Mouse (Mus musculus) urinary bladder, adult 18-20 months (tissue): ENCODE measurements around the gene Sit1.
"Not testable (repeated sequence)": the region's sequence is repeated elsewhere in the genome, so short reads cannot be mapped to it uniquely, and the experiment has no call there.

Source experiments
- DNase-seq, 2 experiments: peaks; one replicate each; pipeline ENCODE4 v3.0.0; 2022; ENCODE audit warnings: low spot score in 2 of 2, mixed read lengths in 2 of 2

Gene Sit1

DNA sequence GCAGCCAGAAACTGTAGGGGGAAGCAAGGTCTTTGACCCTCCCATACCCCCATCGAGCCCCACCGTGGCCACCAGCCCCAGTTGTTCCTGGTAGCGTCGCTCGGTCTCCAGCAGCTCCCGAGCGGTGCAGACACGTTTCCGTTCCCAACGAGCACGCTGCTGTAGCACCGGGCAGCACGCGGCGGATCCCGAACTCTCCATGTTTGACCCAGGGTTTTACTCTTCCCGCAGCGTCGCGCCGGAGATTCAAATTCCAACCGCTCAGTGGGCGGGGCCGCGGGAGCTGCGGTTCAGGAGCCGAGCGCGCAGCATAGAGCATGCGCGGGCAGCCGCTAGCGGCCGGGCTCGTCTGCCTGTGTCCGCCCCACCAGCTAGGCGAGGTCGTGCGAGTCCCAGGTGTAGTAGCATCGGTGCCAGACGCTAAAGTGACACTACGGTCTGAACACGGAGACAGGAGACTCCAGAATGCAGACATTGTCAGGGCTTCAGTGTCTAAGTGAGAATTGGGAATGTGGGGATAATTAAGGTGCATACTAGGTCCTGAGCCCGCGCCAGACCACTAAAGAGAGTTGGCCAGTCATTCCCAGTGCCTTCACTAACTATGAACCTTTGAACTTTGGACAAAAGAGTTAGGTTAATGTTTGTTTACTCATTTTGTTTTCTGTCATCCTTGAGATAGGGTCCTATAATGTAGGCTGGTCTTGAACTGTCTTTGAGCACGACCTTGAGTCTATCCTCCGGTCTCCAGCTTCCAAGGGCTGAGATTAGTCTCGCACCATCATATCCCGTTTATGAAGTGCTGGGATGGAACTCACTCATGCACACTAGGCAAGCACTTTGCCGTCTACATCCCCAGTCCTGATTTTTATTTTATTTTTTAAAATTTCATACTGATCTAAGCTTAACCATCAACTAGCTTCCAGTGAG is 16.1 kb upstream of the Sit1 start, which contains the start of gene Arhgef39:
Arhgef39 (minus strand) TSS at position 289 of the 927 bp plus-strand sequence.
- DNase-seq: peak; percentile 64 to 71

- no peak for DNase-seq
Measured at GRCm38 (mm10) chr4:43498983-43499382, 15.4 kb upstream of the Sit1 start.

GRCm38 (mm10) chr4:43497946-43498345 is 14.4 kb upstream of the Sit1 start:
- no peak for DNase-seq

- no peak for DNase-seq
Measured at GRCm38 (mm10) chr4:43497405-43497804, 13.9 kb upstream of the Sit1 start.

GRCm38 (mm10) chr4:43496587-43496986 is 13.1 kb upstream of the Sit1 start:
- DNase-seq: no peak

- no peak for DNase-seq
Measured at GRCm38 (mm10) chr4:43493846-43494240, 10.3 kb upstream of the Sit1 start.

- peak; percentile 92 to 93 for DNase-seq
Measured at GRCm38 (mm10) chr4:43493186-43493845, 9.8 kb upstream of the Sit1 start.

DNA sequence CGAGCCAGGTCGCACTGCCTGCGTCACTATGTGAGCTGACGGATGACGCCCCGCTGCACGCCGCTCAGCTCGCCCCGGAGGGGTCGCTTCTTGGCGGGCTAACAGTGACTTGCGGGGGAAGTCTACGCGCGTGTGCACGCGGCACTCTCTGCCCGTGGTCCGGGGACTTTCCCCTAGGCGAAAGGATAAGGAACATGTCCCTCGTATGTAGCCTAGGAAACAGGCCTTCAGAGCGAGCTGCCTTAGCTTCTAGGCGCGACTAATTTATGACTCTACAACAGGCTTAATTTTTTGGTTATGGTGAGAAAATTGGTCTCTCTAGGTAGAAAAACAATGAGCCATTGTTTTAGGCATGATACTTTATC is 9.3 kb upstream of the Sit1 start, which contains the start of gene Ccdc107:
Ccdc107 (plus strand) TSS at position 80 of the 365 bp plus-strand sequence.
- DNase-seq: peak; percentile 72 to 92

GRCm38 (mm10) chr4:43492101-43492820 is 8.7 kb upstream of the Sit1 start:
- DNase-seq: no peak

GRCm38 (mm10) chr4:43490801-43491200 is 7.3 kb upstream of the Sit1 start:
- no peak for DNase-seq

DNA sequence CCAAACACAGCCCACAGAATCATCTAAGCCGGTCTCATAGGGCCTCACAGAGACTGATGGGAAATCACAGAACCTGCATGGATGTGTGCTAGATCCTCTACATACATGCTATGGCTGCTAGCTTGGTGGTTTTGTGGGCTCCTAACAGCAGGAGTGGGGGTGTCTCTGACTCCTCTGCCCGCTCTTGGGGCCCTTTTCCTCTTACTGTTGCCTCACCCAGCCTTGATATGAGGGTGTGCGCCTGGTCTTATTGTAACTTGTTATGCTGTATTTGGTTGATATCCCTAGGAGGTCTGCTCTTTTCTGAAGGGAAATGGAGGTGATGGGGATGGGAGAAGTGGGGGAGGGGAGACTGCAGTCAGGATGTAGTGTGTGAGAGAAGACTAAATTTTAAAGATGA is 6.1 kb upstream of the Sit1 start:
- no peak for DNase-seq

- DNase-seq: not testable (repeated sequence)
Measured at GRCm38 (mm10) chr4:43485666-43486065, 2.1 kb upstream of the Sit1 start.

DNA sequence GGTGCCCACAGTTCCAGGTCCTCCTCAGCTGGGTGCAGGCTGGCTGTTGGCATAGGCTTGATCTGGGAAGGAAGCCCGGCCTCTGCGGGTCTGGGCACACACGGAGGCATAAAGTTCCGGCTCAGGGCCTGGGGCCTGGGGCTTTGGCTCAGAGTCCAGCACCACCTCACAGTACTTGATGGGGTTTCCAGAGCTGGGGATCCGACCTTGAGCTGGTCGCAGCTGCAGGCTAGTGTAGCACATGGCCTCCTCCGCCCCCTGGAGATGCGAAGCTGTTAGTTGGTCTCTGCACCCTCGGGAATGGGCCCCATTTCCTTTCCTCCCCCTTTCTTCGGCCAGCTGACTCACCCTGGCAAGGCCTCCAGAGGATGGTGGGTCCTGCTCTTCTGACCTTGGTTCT is 943 bp downstream of the Sit1 start:
- no peak for DNase-seq

DNA sequence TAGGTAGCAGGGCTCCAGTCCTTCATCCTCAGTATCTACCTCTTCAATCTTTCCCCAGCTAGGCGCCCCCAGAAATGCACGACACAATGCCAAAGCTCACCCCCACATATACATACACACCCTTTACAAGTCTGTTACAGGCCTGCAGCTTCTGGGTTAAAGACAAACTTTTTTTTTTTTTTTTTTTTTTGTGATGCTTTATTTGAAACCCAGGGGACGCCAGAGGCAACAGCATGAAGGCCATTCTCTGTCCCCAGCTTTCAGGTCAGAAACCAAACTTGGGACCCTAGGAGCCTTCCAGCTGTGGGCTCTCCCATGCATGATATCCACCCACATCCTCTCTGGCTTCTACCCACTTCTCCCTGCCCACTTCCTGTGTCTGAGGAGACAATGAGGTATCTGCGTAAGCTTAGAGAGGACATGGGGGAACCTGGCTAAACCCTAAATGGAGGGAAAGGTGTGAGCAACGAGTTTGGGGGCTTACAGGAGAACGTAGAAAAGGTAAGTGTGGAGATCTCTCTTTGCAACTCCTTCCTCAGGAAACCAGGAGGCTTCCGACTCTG is 1.6 kb downstream of the Sit1 start:
- no peak for DNase-seq

GRCm38 (mm10) chr4:43480985-43481384 is 2.5 kb downstream of the Sit1 start:
- no peak for DNase-seq

GRCm38 (mm10) chr4:43478906-43479832 is 4.4 kb downstream of the Sit1 start:
- DNase-seq: peak in 1 of 2 experiments; percentile 41

DNA sequence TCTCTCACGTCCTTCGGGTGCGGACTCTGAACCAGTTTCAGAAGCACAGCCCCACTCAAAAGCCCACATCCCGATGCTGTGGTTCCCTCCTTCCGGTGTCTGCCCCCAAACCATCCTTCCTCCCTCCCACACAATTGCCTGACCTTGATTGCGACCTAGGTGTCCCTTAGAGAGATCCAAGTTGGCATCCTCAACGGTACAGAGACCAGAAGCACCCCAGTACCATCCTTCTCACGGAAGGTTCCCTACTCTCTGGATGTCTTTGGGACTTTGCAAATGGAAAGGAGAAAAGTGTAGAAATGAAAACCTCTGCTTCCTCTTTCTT is 5.0 kb downstream of the Sit1 start:
- no peak for DNase-seq

DNA sequence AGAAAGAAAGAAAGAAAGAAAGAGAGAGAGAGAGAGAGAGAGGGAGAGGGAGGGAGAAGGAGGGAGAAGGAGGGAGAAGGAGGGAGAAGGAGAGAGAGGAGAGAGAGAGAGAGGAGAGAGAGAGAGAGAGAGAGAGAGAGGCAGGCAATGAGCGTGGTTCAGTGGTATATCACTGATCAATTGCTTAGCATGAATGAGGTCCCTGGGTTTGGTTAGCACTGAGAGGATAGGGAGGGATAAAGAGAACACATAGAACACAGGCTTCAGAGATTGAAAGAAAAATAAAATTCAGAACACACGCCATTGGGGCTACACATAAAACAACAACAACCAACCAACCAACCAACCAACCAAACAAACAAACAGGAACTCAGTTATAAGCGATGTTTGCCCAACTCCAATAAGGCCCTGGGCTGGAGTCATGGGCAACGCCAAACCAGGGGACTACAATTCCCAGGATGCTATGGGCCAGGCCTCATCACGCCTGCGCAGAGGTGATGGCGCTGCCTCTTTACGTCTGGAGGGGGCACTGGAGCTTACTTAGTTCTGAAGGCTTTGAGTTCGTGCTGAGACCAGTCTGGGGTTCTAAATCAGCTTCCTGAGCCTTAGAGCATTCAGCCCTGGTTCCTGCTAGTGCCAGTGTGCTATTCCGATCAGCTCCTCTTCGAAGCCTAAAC is 5.5 kb downstream of the Sit1 start:
- DNase-seq: peak; percentile 66 to 82

DNA sequence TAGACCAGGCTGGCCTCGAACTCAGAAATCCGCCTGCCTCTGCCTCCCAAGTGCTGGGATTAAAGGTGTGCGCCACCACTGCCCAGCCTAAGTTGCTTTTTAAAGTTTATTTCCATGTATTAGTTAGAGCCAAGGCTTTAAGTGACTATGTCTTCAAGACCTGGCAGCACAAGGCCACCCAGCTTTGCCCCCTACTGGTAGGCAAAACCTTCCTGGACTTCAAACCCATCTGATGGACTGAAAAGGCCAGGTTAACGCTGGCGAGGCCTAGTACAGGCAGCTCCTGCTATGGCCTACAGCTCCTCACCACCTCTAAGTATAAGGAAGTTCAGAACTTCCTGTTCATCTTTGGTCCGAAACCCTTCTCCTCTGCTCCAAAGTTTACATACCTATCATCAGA is 6.9 kb downstream of the Sit1 start:
- no peak for DNase-seq

DNA sequence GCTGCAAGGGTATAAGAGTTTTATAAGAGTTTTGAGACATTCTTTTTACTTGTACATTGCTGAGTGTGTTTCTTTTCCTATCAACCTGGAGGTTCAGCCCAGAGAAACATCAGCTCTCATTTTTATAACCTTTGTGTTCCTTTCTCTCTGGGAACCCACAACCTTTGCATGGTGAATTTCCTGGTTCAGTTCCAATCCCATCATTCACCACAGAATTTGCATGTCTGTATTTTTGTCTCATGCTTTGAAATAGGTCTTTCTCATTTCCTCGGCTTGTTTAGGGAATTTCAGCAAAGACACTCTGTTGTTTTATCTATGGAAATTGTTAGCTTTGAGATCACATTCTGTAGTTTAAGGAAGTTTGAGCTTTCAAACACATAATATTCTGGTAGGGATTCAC is 9.9 kb downstream of the Sit1 start:
- DNase-seq: no peak
